Mouse (Mus musculus) hindbrain, embryonic 11.5 days (tissue): Measurements from ENCODE around the gene Gnpat. TPM values are rescaled to one million over a fixed set of nuclear protein-coding genes. Genes with fewer than 3 reads are reported as not detected.

ENCODE experiments used
- ATAC-seq: fragments of 200-750 bp; cut with Nextera tagmentation; 2 replicates; pipeline ENCODE4 v1.8.0; 2017; ENCODE audit warnings: mild to moderate bottlenecking, moderate TSS enrichment, moderate library complexity; ENCODE audit not compliant: low FRiP score
- DNase-seq: peaks from one replicate; pipeline ENCODE4 v3.0.0-alpha.2; 2015; ENCODE audit warnings: low spot score
- H3K27ac ChIP-seq: fragments of 300-500 bp; sonication (generic); 2 replicates; pipeline ENCODE4 v1.5.1; 2014; ENCODE audit warnings: mild to moderate bottlenecking, low read depth, low read length
- H3K27me3 ChIP-seq: fragments of 300-500 bp; sonication (generic); 2 replicates; pipeline ENCODE4 v1.6.1; 2014; ENCODE audit warnings: mild to moderate bottlenecking, low read length, moderate library complexity, mixed read lengths; ENCODE audit not compliant: control insufficient read depth, insufficient read depth
- H3K36me3 ChIP-seq: fragments of 300-500 bp; sonication (generic); 2 replicates; pipeline ENCODE4 v1.6.1; 2014; ENCODE audit warnings: mild to moderate bottlenecking, low read length, moderate library complexity, mixed read lengths; ENCODE audit not compliant: control insufficient read depth, insufficient read depth
- H3K4me1 ChIP-seq: fragments of 300-500 bp; sonication (generic); replicated peaks from 2 replicates; pipeline ENCODE4 v1.6.1; 2014; ENCODE audit warnings: low read length, mixed read lengths; ENCODE audit not compliant: control insufficient read depth, insufficient read depth
- H3K4me2 ChIP-seq: fragments of 300-500 bp; sonication (generic); replicated peaks from 2 replicates; pipeline ENCODE4 v1.6.1; 2014; ENCODE audit warnings: mild to moderate bottlenecking, low read depth, low read length
- H3K4me3 ChIP-seq: fragments of 300-500 bp; sonication (generic); 2 replicates; pipeline ENCODE4 v1.5.1; 2014; ENCODE audit warnings: low read depth, low read length
- H3K9ac ChIP-seq: fragments of 300-500 bp; sonication (generic); 2 replicates; pipeline ENCODE4 v1.6.1; 2014; ENCODE audit warnings: low read depth, low read length
- H3K9me3 ChIP-seq: fragments of 300-500 bp; sonication (generic); 2 replicates; pipeline ENCODE4 v1.6.1; 2016; ENCODE audit warnings: low read length; ENCODE audit not compliant: control insufficient read depth
- WGBS: fragments of 180-500 bp; shearing (Covaris S2); extraction: QIAGEN DNeasy Blood & Tissue Kit; methylation state at CpG from one replicate; pipeline ENCODE4 v1.1.7; 2014; 5-methylcytosine and 5-hydroxymethylcytosine counted together
- polyA plus RNA-seq: library from polyadenylated mRNA; unstranded; fragments of >200 nt; fragmentation: Nextera tagmentation; extraction: Ambion mirVana; gene quantifications from 2 replicates; pipeline ENCODE4 v1.2.1, GENCODE M21; 2014

The Gnpat gene
- polyA plus RNA-seq, 1 experiment from 2014 or later = 110 TPM

- no peaks in the 10 kb centered on the region for H3K9me3 ChIP-seq
- H3K9ac ChIP-seq = no peak overlapping the region
- H3K36me3 ChIP-seq = no peaks in the 10 kb centered on the region
- 35% methylated on average over 7 of the region's 7 CpGs for WGBS
- no peak overlapping the region for H3K4me2 ChIP-seq
- DNase-seq = no peak
- no peak overlapping the region for H3K27ac ChIP-seq
- no peak for ATAC-seq
- H3K4me3 ChIP-seq = no peak overlapping the region
- H3K4me1 ChIP-seq = no peaks in the 10 kb centered on the region
- no peaks in the 10 kb centered on the region for H3K27me3 ChIP-seq
These were observed 36.2 kb upstream of the Gnpat start for GRCm38 (mm10) chr8:124826658-124827057.

GRCm38 (mm10) chr8:124827387-124827786, 35.4 kb upstream of the Gnpat start:
- peak; percentile 84 for DNase-seq

GRCm38 (mm10) chr8:124828561-124829240, 34.1 kb upstream of the Gnpat start:
- H3K4me2 ChIP-seq = no peak overlapping the region
- no peaks in the 10 kb centered on the region for H3K27me3 ChIP-seq
- no peak overlapping the region for H3K27ac ChIP-seq
- WGBS = 86% methylated on average over 24 of the region's 24 CpGs
- DNase-seq (no peak), ATAC-seq (no peak)
- H3K9ac ChIP-seq = no peak overlapping the region
- no peak overlapping the region for H3K4me3 ChIP-seq
- H3K36me3 ChIP-seq = no peaks in the 10 kb centered on the region
- H3K4me1 ChIP-seq = no peaks in the 10 kb centered on the region
- H3K9me3 ChIP-seq = no peaks in the 10 kb centered on the region

More at GRCm38 (mm10) chr8:124827387-124827786, 35.4 kb upstream of the Gnpat start:
- Histone ChIP-seq H3K4me1 (no peaks in the 10 kb centered on the region), H3K9me3 (no peaks in the 10 kb centered on the region), H3K4me2 (no peak overlapping the region), H3K36me3 (no peaks in the 10 kb centered on the region), H3K27ac (no peak overlapping the region), H3K27me3 (no peaks in the 10 kb centered on the region), H3K4me3 (no peak overlapping the region), H3K9ac (no peak overlapping the region)
- WGBS = 5% methylated on average over 5 of the region's 5 CpGs
- no peak for ATAC-seq

DNA sequence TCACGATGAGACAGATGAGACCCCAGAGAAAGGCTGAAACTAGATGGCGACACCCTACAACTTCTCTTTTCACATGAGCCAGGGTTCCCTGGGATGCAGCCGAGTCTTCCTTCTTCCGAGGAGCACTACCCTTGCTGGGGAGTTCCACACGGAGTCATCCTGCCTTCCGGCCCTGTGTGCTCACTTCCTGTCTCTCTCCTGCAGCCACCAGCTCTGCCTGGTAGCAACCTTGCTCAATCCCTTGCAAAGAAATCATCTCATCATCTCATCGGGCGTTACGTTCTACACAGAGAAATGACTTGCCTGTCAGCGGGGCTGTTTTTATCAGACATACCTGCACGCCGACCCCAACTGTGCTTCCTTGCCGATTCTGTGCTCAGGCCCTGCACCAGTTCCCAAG, 32.8 kb upstream of the Gnpat start:
- no peak for DNase-seq
- H3K4me2 ChIP-seq = no peak overlapping the region
- H3K4me1 ChIP-seq = no peaks in the 10 kb centered on the region
- H3K4me3 ChIP-seq = no peak overlapping the region
- WGBS = 84% methylated on average over 13 of the region's 13 CpGs
- H3K27ac ChIP-seq = no peak overlapping the region
- no peak for ATAC-seq
- H3K9me3 ChIP-seq = no peaks in the 10 kb centered on the region
- H3K9ac ChIP-seq = no peak overlapping the region
- no peaks in the 10 kb centered on the region for H3K36me3 ChIP-seq
- H3K27me3 ChIP-seq = no peaks in the 10 kb centered on the region

- Histone ChIP-seq H3K4me3 (no peak overlapping the region), H3K4me2 (no peak overlapping the region), H3K36me3 (no peaks in the 10 kb centered on the region), H3K9ac (no peak overlapping the region), H3K27me3 (no peaks in the 10 kb centered on the region), H3K27ac (no peak overlapping the region), H3K4me1 (no peaks in the 10 kb centered on the region), H3K9me3 (no peaks in the 10 kb centered on the region)
- DNase-seq (no peak), ATAC-seq (no peak)
- 78% methylated on average over 6 of the region's 6 CpGs for WGBS
These were observed 31.3 kb upstream of the Gnpat start for GRCm38 (mm10) chr8:124831531-124831930.

DNA sequence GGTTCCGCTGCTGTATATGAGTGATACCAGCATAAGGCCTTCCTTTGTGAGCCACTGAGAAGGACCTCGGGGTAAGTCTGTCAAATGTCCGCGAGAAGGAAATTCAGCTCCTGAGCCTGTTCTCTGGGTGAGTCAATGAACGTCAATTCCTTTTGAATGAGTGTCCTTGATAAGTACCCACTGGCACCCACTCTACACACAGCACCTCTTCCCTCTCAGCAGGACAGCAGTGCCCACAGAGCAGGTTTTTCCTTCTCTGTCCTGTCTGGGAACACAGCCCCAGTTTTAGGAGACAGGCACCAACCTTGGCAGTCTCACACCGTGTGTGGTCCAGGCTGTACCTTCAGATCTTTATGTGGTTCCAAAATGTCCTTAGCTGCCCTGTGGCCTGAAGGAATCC, 30.9 kb upstream of the Gnpat start:
- WGBS = 90% methylated on average over 6 of the region's 6 CpGs
- Histone ChIP-seq H3K36me3 (no peaks in the 10 kb centered on the region), H3K4me3 (no peak overlapping the region), H3K9me3 (no peaks in the 10 kb centered on the region), H3K4me2 (no peak overlapping the region), H3K9ac (no peak overlapping the region), H3K4me1 (no peaks in the 10 kb centered on the region), H3K27me3 (no peaks in the 10 kb centered on the region), H3K27ac (no peak overlapping the region)
- no peak for DNase-seq
- no peak for ATAC-seq

DNA sequence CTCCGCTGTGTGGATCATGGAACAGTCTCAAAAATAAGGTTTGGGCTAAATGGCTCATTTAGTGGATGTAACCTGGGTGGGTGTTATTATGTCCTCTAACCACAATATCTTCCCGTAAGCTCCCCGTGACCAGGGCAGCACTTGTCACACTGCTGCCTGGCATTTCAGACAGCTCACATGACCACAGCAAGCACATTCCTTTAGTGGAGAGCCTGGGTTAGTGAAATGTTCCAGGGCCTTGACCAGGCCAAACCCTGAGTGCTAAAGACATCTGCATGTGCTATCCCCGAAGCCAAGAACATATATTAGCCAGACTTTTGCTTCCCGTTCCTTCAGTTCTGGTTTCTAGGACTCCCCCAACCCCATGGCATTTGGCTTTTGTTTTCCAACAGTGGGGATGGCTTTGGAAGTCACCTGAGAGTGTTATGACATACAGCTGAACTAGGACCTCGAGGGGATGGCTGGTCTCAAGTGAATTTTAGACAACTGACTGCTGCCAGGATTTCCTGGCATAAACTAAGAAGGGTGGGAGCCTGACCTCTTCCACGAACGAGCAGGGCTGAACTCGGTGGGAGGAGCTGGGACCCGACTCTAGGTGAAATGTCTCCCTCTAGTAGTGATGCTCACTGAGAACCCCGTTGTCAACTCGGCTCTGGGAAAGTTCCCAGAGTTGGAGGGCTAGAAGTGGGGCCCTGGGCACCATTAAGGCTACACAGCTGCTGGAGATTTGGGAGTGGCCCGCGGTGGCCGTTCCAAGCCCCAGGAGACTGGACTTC, 29.2 kb upstream of the Gnpat start:
- H3K4me2 ChIP-seq = no peak overlapping the region
- H3K36me3 ChIP-seq = no peaks in the 10 kb centered on the region
- H3K9ac ChIP-seq = no peak overlapping the region
- no peaks in the 10 kb centered on the region for H3K4me1 ChIP-seq
- DNase-seq = no peak
- ATAC-seq = no peak
- H3K9me3 ChIP-seq = no peaks in the 10 kb centered on the region
- whole genome bisulfite sequencing = 47% methylated on average over 15 of the region's 15 CpGs
- H3K27me3 ChIP-seq = no peaks in the 10 kb centered on the region
- no peak overlapping the region for H3K27ac ChIP-seq
- H3K4me3 ChIP-seq = no peak overlapping the region

DNA sequence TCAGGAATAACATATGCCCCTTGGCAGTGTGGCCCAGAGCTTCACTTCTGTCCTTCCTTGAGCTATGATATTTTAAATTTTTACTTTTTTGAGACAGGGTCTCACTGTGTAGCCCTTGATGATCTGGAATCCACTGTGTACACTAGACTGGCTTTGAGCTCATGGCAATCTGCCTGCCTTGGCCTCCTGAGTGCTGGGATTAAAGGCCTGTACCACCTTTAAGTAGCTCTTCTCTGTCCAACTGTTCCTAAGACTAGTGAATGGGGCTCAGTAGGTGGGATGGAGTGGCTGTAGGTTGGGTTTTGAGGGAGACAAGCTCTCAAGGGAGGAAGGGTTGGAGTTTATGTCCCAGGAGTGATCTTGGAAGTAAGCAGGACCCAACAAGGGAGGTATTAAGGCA, 27.0 kb upstream of the Gnpat start:
- Histone ChIP-seq H3K27me3 (no peaks in the 10 kb centered on the region), H3K9me3 (no peaks in the 10 kb centered on the region), H3K36me3 (peaks cover 13% of the 10 kb centered on the region; the same call in 1 of the 2 replicates), H3K9ac (no peak overlapping the region), H3K4me3 (no peak overlapping the region), H3K4me2 (no peak overlapping the region), H3K27ac (no peak overlapping the region), H3K4me1 (no peaks in the 10 kb centered on the region)
- ATAC-seq (no peak), DNase-seq (no peak)

DNA sequence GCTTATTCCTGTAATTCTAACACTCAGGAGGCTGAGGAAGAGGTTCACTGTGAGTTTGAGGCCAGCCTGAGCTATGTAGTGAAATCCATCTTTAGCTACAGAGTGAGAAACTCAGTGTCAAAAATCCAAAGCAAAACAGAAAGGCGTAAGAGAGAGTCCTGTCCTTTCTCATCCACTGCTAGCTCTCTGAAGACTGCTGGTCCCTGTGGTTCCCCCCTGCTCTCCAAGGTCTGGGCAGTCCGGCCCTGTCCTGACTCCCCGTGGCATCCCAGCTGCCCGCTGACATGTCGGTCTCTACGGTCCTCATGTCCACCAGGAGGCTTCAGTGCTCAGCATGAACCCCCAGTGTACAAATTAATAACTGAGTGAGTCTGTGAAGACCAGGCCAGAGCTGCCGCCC, 26.6 kb upstream of the Gnpat start:
- peaks cover 13% of the 10 kb centered on the region; the same call in 1 of the 2 replicates for H3K36me3 ChIP-seq
- H3K4me2 ChIP-seq = no peak overlapping the region
- WGBS = 82% methylated on average over 7 of the region's 7 CpGs

More for the DNA sequence above, 26.6 kb upstream of the Gnpat start:
- DNase-seq (no peak), ATAC-seq (no peak)
- H3K27me3 ChIP-seq = no peaks in the 10 kb centered on the region
- no peak overlapping the region for H3K4me3 ChIP-seq
- H3K9ac ChIP-seq = no peak overlapping the region
- no peaks in the 10 kb centered on the region for H3K9me3 ChIP-seq
- H3K4me1 ChIP-seq = no peaks in the 10 kb centered on the region
- no peak overlapping the region for H3K27ac ChIP-seq
